Mouse (Mus musculus) thymus, adult 18-20 months (tissue): ENCODE data around the gene Ube2l3.
"Not testable (repeated sequence)": the region's sequence is repeated elsewhere in the genome, so short reads cannot be mapped to it uniquely, and the experiment has no call there.

Experiments
- DNase-seq, 2 experiments: peaks; one replicate each; pipeline ENCODE4 v3.0.0; 2022; ENCODE audit warnings: mixed read lengths in 2 of 2

Ube2l3 gene

DNA sequence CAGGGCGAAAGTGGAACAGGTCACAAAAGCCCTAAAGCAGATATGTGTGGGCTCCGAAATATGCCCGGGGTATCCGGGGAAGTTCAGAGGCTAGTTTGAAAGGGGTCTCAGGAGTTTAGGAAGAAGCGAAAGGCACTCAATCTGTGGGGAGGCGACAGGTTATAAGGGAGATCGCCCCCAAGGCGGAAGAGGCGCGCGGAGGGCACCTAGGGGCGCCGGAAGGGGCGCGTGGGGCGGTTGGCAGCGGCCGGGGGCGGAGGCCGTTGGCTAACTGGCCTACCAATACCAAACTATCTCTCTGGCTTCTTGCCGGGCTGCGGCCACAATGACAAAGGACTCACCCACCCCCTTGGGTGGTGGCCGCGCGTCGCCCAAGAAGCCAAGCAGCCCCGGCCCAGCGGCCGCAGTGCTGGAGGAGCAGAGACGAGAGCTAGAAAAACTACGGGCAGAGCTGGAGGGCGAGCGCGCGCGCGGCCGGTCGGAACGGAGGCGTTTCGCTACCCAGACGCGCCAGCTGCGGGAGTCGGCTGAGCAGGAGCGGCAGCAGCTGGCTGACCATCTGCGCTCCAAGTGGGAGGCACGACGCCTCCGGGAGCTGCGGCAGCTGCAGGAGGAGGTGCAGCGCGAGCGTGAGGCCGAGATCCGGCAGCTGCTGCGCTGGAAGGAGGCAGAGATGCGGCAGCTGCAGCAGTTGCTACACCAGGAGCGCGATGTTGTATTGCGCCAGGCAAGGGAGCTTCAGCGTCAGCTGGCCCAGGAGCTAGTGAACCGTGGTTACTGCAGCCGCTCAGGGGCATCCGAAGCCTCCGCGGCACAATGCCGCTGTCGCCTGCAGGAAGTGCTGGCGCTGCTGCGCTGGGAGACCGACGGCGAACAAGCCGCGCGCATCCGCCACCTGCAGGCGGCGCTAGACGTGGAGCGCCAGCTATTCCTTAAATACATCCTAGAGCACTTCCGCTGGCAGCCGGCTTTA, 6.2 kb upstream of the Ube2l3 start, which contains the start of gene Rimbp3:
Gene Rimbp3 (plus strand): TSS at position 215 of the 973 bp plus-strand sequence.
- DNase-seq = peak; percentile 65 to 71

DNA sequence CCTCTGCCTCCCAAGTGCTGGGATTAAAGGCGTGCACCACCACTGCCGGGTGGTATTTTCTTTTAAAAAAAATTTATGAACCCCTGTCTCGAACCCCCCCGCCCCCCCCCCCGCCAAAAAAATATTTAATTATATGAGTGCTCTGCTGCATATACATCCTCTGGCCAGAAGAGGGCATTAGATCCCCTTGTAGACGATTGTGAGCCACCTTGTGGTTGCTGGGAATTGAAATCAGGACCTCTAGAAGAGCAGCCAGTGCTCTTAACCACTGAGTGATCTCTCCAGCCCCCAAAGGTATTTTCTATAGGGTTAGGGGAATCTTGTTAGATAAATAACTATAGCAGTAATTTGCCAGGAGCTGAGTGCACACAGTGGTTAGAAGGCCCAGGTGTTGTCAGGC, 2.5 kb upstream of the Ube2l3 start:
- peak in 1 of 2 experiments; percentile 18 for DNase-seq

DNA sequence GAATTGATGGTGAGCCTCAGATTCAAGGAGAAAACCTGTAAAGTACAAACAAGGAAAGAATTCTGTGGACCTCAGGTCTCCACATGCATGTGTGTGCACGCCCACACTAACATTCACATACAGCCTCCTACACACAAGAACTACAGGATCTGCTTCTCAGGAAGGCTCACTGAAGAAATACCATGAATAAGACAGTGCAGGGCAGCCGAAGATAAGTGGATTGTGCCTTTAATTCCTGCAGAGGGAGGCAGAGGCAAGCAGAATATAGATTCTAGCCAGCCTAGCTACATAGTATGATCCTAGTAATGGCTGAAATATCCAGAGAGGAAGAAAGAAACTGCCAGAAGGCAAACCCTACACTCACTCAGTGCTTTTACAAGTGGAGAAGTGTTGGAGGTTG, 472 bp downstream of the Ube2l3 start:
- no peak for DNase-seq

DNA sequence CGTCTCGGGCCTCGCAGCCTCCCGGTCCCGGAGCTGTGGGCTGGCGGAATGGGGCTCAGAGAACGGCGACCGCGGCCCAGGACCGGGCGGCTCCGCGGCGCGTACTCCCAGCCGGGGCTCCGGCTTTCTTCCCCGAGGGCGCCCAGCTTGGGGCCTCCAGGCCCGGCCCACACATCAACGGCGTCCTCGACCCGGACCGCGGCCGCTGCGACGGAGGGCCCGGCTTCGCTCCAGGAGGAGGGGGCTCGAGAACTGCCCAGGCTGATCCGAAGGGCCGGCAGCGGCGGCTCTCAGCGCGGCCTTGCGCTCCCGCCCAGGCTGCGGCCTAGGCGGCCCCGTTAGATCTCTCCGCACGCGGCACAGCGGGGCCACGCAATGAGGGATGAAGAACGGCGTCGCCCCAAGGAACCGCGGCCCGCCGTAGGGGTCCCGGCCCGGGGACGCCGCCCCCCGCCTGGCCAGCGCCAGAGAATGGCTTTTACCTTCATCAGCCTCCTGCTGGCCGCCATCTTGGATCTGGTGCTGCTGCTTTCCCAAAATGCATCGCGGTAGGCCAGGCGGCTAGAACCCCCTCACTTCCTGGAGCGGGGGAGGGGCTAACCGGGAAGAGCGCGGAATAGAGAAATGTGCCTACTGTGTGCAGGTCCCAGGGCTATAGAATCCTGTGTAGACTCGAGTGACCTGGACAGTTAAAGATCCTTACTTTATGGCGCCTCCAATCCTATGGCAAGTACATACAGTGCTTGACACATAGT, 1.3 kb downstream of the Ube2l3 start:
- peak; percentile 74 to 83 for DNase-seq

DNA sequence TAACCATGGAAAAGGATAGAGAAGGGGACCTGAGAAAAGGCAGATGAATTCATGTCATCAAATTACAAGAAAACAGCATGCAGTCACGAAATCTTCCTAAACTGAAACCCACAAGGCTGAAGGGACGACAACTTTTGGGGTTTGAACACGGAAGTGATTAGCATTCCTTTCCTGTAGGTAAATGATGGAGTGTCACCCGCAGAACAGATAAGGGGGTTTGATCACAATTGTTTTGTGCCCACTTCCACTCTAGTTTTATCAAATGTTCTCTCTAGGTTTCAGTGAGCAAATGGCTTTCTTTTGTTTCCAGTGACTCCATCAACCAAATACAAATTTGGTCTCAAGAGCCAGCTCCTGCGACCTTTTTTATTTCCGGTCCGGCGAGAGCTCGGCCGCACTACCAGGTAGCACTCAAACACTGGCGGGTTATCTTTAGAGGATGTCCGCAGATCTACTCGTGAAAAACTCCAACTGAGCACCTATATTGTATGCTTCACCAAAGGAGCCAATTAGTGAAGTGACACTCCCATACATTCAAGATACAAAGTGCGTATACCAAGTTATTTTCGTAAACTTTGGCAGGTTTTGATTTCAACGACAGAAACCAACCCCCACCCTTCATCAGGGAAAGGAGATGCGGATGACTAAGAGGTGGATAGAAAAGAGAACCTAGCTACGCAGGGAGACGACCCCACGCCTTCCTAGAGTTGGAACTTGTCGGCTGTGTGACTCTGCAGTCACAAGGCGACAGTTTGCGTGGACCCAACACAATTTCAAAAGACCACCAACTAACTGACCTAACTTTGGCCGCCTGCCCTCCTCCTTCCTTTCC, 2.1 kb downstream of the Ube2l3 start:
- DNase-seq = no peak

DNA sequence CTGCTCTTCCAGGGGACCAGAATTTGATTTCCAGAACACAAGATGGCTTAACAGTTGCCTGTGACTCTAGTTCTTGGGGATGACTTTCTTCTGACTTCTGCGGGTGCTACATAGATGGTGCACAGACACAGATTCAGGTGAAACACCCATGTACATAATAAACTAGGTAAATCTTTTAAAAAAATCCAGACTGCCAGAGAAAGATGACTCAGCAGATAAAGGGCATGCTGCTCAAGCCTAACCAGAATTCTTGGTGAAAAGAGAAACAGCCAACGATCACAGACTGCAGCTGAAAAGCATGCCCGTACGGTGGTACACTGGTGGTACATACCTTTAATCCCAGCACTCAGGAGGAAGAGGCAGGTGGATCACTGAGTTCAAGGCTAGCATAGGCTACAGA, 8.6 kb downstream of the Ube2l3 start:
- DNase-seq = no peak

DNA sequence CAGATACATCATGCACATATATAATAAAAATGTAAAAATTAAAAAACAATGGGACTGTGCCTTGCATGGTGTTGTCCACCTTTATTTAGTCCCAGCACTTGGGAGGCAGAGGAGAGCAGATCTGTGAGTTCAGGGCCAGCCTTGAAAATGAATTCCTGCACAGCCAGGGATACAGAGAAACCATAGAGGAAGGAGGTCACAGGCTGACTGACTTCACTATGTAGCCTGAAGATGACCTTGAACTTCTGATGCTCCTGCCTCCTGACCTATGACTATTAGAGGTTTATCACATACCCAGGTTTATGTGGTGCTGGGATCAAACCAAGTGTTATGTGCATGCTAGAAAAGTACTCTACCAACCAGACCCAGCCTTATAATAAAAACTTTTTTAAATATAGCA, 17.0 kb downstream of the Ube2l3 start:
- no peak for DNase-seq

DNA sequence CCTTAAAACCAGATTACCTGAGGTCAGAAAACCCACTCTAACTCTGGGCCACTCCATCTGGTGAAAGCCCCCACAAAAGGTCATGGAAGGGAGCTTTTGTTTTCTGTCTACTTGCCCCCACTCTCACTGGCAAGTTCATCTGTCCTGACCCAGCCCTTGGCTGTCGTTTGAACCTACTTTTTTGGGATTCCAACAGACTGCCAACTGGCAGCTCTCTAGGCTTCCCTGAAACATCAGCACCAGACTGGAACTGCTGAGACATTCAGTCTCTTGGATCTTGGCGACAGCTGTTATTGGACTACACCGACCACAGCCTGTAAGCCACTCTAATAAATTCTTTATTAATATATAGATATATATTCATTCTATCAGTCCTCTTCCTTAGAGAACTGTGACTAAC, 19.4 kb downstream of the Ube2l3 start:
- no peak for DNase-seq

DNA sequence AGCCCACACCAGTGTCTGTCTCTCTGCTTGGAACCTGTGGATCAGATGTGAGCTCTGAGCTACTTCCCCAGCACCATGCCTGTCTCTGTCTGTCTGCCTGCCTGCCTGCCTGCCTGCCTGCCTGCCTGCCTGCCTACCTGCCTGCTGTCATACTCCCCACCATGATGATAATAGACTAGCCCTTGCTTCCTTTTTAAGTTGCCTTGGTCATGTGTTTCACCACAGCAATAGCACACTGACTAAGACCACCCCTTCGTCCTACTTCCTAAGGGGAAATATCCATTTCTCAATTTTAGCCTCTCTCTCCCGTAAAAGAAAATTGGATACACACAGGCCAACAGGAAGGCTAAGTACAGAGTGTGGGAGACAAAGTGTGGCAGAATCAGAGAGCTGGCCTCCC, 20.3 kb downstream of the Ube2l3 start:
- DNase-seq = no peak

DNA sequence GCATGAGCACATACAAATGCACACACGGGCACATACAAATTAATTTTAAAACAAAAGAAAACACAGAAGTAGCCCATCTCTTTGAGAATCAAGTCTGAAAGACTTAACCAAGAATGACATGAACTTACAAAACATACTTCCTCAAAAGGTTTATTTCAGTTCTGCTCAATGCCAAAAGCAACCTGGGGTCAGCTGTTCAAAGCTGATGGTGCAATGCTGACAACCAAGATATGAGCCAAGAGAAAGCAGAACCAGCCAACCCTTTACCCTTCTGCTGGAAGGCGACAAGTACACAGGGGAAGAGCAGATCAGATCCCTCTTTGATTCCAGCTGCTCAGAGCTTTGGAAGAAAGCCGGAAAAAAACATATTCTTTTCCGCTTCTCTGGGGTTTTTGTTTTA, 21.1 kb downstream of the Ube2l3 start:
- DNase-seq = no peak

DNA sequence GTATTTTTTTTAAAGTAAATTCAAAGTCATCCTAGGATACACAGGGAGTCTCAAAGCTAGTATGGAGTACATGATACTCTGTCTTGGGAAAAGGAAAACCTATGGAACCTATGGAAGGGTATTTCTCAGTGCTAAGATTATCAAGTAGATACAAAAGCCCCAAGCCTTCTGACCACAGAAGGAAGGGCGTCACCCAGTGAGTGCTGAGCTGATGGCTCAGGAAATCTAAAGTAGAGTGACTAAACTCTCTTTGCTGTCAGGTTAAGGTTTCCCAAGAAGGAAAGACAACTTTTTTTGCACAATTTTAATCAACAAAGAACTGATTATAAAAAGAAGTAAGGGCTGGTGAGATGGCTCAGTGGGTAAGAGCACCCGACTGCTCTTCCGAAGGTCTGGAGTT, 22.7 kb downstream of the Ube2l3 start:
- no peak for DNase-seq

DNA sequence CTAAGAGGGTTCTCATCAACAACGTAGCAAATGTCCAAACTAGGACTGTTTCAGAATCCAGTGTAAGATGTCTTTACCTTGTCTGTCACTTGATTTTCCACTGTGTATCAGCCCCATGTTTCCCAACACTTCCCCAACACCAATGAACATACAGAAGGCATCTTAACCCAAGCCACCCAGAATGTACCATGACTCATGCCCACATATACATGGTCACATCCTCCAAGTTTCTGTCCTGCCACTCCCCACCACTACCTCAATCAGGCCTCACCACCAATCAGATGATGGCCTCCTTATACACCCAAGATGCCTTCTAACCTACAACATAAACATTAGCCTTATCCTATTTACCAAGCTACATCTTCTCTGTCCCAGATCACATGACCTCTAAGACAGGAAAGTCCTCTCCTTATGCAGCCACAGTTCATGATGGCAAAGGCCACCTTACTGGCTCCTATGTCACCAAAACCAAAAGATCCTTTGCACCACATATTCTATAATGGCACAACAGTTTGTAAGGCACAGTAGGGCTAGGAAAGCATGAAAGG, 24.8 kb downstream of the Ube2l3 start:
- no peak for DNase-seq

DNA sequence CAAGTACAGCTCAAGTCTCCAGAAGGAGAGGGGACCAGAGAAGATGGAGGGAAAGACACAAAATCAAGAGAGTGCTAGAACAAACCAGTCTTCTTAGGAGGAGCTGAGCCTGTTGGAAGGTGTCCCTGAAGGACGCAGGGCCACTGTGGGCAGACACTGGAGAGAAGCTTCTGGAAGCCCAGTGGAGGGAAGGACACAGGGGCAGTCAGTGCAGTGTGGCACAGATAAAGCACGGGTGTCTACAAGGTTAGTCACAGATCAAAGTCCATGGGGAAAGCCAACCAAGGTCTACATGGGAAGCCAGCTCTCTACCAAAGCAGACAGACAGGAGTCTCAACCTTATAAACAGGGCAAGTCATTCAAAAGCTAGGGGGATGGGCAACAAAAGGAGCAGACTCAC, 26.7 kb downstream of the Ube2l3 start:
- DNase-seq = no peak

DNA sequence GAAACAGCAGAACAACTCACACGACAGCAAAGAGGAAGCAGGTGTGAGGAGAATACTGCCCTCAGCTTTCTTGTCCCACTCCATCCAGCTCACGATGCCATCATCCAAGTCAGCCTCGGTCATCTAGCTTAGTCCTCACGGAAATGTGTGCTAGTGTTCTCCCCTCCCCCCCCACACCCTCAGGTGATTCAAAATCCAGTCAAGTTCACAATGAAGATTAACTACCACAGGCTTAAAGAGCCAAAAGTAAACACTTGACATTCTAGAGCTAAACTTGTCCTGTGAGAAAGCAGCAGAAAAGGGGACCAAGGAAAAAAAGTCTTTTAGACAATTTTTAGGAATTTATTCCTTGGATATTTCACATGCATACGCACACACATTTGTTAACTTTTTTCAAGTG, 34.4 kb downstream of the Ube2l3 start:
- DNase-seq = no peak

DNA sequence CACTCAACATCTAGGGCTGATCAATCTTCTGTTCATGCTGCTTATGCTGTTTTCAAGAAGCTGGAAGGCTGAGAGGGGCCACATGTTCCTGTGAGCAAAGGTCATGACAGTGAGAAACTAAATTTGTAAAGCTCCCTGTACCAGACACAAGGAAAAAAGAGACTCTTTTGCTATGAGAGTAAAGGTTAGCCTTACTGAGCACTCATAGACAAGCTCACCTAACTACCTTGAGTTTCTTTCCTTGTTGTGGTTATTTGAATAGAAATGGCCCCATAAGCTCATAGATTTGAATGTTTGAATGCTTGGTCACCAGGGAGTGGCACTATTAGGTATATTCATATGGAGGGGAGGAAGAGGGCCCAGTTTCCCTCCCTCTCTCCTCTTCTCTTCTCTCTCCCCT, 35.3 kb downstream of the Ube2l3 start:
- no peak for DNase-seq

DNA sequence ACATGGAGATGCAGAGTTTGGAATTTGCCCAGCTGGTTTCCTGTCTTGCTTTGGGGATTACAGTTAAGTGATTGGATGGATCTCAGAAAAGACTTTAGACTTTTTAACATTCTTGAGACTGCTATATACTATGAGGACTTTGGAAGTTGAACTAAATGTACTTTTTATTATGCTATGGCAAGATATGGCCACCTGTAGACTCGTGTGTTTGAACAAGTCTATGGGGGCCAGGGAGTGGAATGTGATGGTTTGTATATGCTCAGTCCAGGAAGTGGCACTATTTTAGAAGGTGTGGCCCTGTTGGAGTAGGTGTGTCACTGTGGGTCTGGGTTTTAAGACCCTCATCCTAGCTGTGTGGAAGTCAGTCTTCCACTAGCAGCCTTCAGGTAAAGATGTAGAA, 37.0 kb downstream of the Ube2l3 start:
- DNase-seq = not testable (repeated sequence)

DNA sequence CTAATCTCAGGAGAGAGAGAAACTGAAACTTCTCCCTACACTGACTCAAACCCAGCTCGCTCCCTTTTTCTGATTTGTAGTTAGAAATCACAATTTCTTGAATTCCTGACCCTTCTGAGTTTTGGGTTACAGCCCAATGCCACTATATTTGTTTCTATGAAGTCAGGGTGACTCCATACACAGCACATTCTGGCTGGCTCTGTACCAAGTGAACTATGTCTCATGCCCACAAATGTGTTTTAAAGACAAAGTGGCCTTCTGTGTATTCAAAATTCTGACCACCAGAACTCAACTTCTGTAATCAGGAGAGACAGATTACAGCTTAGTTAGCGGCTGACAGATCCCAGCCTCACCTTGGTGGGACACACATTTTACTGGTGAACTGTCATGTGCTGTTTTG, 48.1 kb downstream of the Ube2l3 start:
- DNase-seq = no peak

DNA sequence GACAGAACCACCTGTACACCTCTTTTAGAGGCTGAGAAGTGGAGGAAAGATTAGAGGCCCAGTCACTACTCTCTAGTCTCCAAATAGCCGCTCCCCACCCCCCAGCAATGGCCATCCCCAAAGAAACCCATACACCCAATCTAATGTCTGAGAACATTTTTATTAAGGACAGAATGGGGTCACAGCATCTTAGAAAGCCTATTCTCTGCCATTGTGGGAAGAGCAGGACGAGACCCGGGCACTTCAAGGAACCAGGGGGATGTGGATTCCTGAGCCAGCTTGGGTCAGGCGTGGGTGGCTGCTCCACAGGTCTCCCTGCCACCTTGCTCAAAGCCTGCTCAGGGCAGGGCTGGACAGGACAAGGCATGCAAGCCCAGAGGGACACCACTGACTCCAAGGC, 50.6 kb downstream of the Ube2l3 start:
- DNase-seq = no peak

DNA sequence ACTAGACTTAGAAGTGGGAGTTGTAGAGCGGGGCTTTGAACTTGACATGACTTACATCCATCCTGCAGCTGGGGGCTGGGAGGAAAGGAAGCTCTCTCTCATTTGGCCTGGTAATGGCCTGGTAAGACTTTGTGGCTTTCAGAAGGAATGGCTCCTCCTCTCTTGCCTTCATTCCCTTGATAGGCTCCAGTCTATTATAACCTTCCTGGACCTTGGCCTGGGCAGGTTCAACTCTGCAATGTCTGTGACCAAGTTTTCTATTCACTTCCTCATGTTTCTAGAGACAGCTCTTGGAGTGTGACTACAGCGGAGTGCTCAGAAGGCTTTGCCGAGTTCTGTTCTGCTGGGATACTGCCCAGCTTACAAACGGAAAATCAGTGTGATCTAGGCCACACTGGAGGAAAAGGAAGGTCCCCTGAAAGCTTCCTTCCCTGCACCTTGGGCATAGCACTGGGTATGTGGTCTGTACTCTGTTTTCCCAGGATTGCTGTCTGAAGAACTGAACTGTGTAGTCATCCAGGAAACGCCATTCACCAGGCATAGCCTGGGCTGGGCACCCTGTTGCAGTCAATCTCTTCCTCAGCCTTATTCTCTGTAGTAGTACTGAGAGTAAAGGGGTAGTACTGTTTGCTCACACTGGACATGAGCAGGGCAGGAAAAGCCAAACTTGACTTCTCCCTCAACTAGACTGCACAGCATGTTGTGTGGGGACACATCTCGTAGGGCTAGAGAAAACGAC, 51.8 kb downstream of the Ube2l3 start:
- DNase-seq = no peak

DNA sequence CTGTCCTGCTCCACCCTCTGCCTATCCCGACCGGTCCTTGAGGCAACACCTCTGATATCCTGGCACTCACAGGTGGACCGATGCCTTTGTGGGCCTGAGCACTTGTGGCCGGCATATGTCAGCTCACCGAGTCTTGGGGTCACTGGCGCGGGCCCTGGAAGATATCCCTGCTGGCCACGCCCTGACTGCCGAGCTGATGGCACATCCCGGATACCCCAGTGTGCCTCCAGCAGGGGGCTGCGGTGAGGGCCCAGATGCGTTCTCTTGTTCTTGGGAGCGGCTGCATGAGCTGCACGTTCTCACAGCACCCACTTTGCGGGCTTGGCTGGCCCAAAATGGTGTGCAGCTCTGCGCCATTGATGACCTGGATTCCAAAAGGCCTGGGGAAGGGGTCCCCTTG, 54.4 kb downstream of the Ube2l3 start:
- peak in 1 of 2 experiments; percentile 16 for DNase-seq

DNA sequence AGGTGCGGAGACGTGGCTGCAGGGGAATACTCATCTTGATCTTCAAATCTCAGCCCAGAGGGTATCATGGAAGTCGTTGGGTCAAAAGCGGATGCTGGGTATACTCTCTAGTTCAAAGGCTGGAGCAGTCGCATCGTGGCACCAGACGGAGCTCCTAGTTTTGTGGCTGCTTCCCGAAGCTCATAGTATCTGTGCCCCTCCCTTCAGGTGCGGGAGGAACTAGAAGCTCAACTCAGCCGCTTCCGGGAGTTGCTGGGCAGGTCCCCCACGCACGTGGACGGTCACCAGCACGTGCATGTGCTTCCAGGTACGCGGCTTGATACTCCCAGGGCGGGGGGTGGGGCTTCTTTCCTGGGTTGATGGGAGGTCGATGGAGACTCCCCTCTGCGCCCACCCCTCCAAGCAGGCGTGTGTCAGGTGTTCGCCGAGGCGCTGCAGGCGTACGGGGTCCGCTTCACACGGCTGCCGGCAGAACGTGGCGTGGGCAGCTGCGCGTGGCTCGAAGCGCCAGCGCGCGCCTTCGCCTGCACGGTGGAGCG, 55.0 kb downstream of the Ube2l3 start:
- DNase-seq = peak in 1 of 2 experiments; percentile 15

DNA sequence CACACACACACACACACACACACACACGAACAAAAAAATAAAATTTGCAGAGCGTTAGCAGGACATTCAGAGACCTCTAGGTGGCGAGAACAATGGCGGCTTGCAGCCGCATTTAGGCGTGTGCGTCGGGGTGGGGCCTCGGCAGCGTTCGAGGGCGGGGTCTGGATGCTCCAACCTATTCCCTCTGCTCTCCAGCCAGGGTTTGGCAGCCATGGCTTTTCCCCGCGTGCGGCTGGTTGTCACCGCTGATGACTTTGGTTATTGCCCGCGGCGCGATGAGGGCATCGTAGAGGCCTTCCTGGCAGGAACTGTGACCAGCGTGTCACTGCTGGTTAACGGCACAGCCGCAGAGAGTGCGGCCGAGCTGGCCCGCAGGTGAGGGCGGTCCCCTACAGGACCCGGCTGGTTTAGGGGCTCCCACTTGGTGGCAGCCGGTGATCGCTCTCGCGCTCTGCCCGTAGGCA, 55.6 kb downstream of the Ube2l3 start, which contains the start of gene Ccdc116:
Gene Ccdc116 (minus strand): TSS at position 458 of the 464 bp plus-strand sequence.
- peak; percentile 54 to 55 for DNase-seq
